Mouse (Mus musculus) hindbrain, embryonic 14.5 days (tissue): Measurements from ENCODE around the gene Eif5. TPM values are rescaled to one million over a fixed set of nuclear protein-coding genes. Genes with fewer than 3 reads are reported as not detected.
"Not testable (repeated sequence)": the region's sequence is repeated elsewhere in the genome, so short reads cannot be mapped to it uniquely, and the experiment has no call there.

ENCODE experiments used
- ATAC-seq: fragments of 200-750 bp; cut with Nextera tagmentation; 2 replicates; pipeline ENCODE4 v1.8.0; 2017; ENCODE audit warnings: moderate number of reproducible peaks, mild to moderate bottlenecking, moderate TSS enrichment, moderate library complexity; ENCODE audit not compliant: low FRiP score
- DNase-seq: peaks from one replicate; pipeline ENCODE4 v3.0.0-alpha.2; 2015; ENCODE audit warnings: low spot score
- H3K27ac ChIP-seq: fragments of 300-500 bp; sonication (generic); 2 replicates; pipeline ENCODE4 v1.5.1; 2014; ENCODE audit warnings: mild to moderate bottlenecking, moderate library complexity
- H3K27me3 ChIP-seq: fragments of 300-500 bp; sonication (generic); 2 replicates; pipeline ENCODE4 v1.6.1; 2014; ENCODE audit warnings: mild to moderate bottlenecking, low read length, mixed read lengths; ENCODE audit not compliant: control insufficient read depth, insufficient read depth
- H3K36me3 ChIP-seq: fragments of 300-500 bp; sonication (generic); replicated peaks from 2 replicates; pipeline ENCODE4 v1.6.1; 2014; ENCODE audit not compliant: control insufficient read depth, insufficient read depth
- H3K4me1 ChIP-seq: fragments of 300-500 bp; sonication (generic); replicated peaks from 2 replicates; pipeline ENCODE4 v1.6.1; 2014; ENCODE audit warnings: antibody characterized with exemption, low read length, mixed read lengths; ENCODE audit not compliant: control insufficient read depth, insufficient read depth
- H3K4me2 ChIP-seq: fragments of 300-500 bp; sonication (generic); replicated peaks from 2 replicates; pipeline ENCODE4 v1.6.1; 2014; ENCODE audit warnings: mild to moderate bottlenecking, moderate library complexity
- H3K4me3 ChIP-seq: fragments of 300-500 bp; sonication (generic); replicated peaks from 2 replicates; pipeline ENCODE4 v1.5.1; 2014; ENCODE audit warnings: mild to moderate bottlenecking, low read length
- H3K9ac ChIP-seq: fragments of 300-500 bp; sonication (generic); 2 replicates; pipeline ENCODE4 v1.6.1; 2014
- H3K9me3 ChIP-seq: fragments of 300-500 bp; sonication (generic); 2 replicates; pipeline ENCODE4 v1.6.1; 2016; ENCODE audit warnings: low read length; ENCODE audit not compliant: control insufficient read depth
- WGBS: fragments of 180-500 bp; shearing (Covaris S2); extraction: QIAGEN DNeasy Blood & Tissue Kit; methylation state at CpG from one replicate; pipeline ENCODE4 v1.1.7; 2014; 5-methylcytosine and 5-hydroxymethylcytosine counted together
- polyA plus RNA-seq: library from polyadenylated mRNA; unstranded; fragments of >200 nt; fragmentation: Nextera tagmentation; extraction: Ambion mirVana; gene quantifications from 2 replicates; pipeline ENCODE4 v1.2.1, GENCODE M21; 2014

Gene Eif5
- polyA plus RNA-seq, 1 experiment from 2014 or later: 543 TPM

- Histone ChIP-seq H3K4me2 (no peak overlapping the region), H3K9me3 (no peaks in the 10 kb centered on the region), H3K27me3 (no peaks in the 10 kb centered on the region), H3K36me3 (peaks cover 17% of the 10 kb centered on the region), H3K4me1 (no peaks in the 10 kb centered on the region), H3K4me3 (no peak overlapping the region), H3K27ac (no peak overlapping the region), H3K9ac (no peak overlapping the region)
- no peak for ATAC-seq
- no peak for DNase-seq
- 72% methylated on average over 8 of the region's 8 CpGs for WGBS
Observed at GRCm38 (mm10) chr12:111552342-111552741, 14.5 kb downstream of the Eif5 start.

GRCm38 (mm10) chr12:111555357-111555756, 17.5 kb downstream of the Eif5 start:
- ATAC-seq (no peak), DNase-seq (no peak)
- Histone ChIP-seq H3K4me2 (no peak overlapping the region), H3K4me1 (0 out of 2 replicates have a peak, but pooled peaks cover 3% of the 10 kb centered on the region), H3K9me3 (no peaks in the 10 kb centered on the region), H3K9ac (no peak overlapping the region), H3K4me3 (no peak overlapping the region), H3K27me3 (no peaks in the 10 kb centered on the region), H3K27ac (no peak overlapping the region), H3K36me3 (no peaks in the 10 kb centered on the region)
- WGBS: 68% methylated on average over 4 of the region's 4 CpGs

- H3K4me2 ChIP-seq, H3K9ac ChIP-seq, ATAC-seq, DNase-seq, H3K4me1 ChIP-seq, H3K9me3 ChIP-seq, H3K27me3 ChIP-seq, H3K36me3 ChIP-seq, H3K4me3 ChIP-seq, H3K27ac ChIP-seq: not testable (repeated sequence)
- WGBS: 88% methylated on average over 5 of the region's 5 CpGs
Observed at GRCm38 (mm10) chr12:111555893-111556292, 18.1 kb downstream of the Eif5 start.

- no peak for DNase-seq
- Histone ChIP-seq H3K27me3 (no peaks in the 10 kb centered on the region), H3K4me1 (0 out of 2 replicates have a peak, but pooled peaks cover 3% of the 10 kb centered on the region), H3K4me3 (no peak overlapping the region), H3K9ac (no peak overlapping the region), H3K4me2 (no peak overlapping the region), H3K27ac (no peak overlapping the region), H3K36me3 (no peaks in the 10 kb centered on the region), H3K9me3 (no peaks in the 10 kb centered on the region)
- 72% methylated on average over 6 of the region's 6 CpGs for WGBS
- no peak for ATAC-seq
Observed at GRCm38 (mm10) chr12:111557538-111557937, 19.7 kb downstream of the Eif5 start.

GRCm38 (mm10) chr12:111558655-111559054, 20.8 kb downstream of the Eif5 start:
- 77% methylated on average over 2 of the region's 2 CpGs for WGBS
- Histone ChIP-seq H3K4me3 (no peak overlapping the region), H3K4me2 (no peak overlapping the region), H3K27me3 (no peaks in the 10 kb centered on the region), H3K9me3 (no peaks in the 10 kb centered on the region), H3K27ac (no peak overlapping the region), H3K36me3 (no peaks in the 10 kb centered on the region), H3K9ac (no peak overlapping the region), H3K4me1 (0 out of 2 replicates have a peak, but pooled peaks cover 3% of the 10 kb centered on the region)
- DNase-seq: no peak
- ATAC-seq: no peak

- Histone ChIP-seq H3K36me3 (no peaks in the 10 kb centered on the region), H3K9me3 (no peaks in the 10 kb centered on the region), H3K27ac (peak overlapping the region; percentile 47; the same call in 1 of the 2 replicates), H3K9ac (peak overlapping the region; percentile 9; the same call in 1 of the 2 replicates), H3K4me2 (peak overlapping the region; percentile 36), H3K27me3 (no peaks in the 10 kb centered on the region), H3K4me1 (0 out of 2 replicates have a peak, but pooled peaks cover 3% of the 10 kb centered on the region), H3K4me3 (0 out of 2 replicates have a peak overlapping the region, but pooled peaks have one; percentile 3)
- DNase-seq (peak; percentile 38), ATAC-seq (peak; percentile 27; the same call in 1 of the 2 replicates)
- 60% methylated on average over 18 of the region's 18 CpGs for WGBS
Observed at GRCm38 (mm10) chr12:111559647-111560258, 21.9 kb downstream of the Eif5 start.

GRCm38 (mm10) chr12:111560286-111560685, 22.5 kb downstream of the Eif5 start:
- 63% methylated on average over 5 of the region's 5 CpGs for WGBS
- Histone ChIP-seq H3K9ac (peak overlapping the region; percentile 9; the same call in 1 of the 2 replicates), H3K27me3 (no peaks in the 10 kb centered on the region), H3K27ac (no peak overlapping the region), H3K4me1 (0 out of 2 replicates have a peak, but pooled peaks cover 3% of the 10 kb centered on the region), H3K9me3 (no peaks in the 10 kb centered on the region), H3K4me3 (no peak overlapping the region), H3K4me2 (peak overlapping the region; percentile 36), H3K36me3 (no peaks in the 10 kb centered on the region)
- DNase-seq (no peak), ATAC-seq (0 out of 2 replicates have a peak, but pooled peaks have one; percentile 21)

- no peaks in the 10 kb centered on the region for H3K27me3 ChIP-seq
- no peak for DNase-seq
- no peak overlapping the region for H3K9ac ChIP-seq
- no peaks in the 10 kb centered on the region for H3K9me3 ChIP-seq
- no peak overlapping the region for H3K27ac ChIP-seq
- no peak overlapping the region for H3K4me3 ChIP-seq
- H3K36me3 ChIP-seq: no peaks in the 10 kb centered on the region
- 59% methylated on average over 4 of the region's 4 CpGs for WGBS
- ATAC-seq: no peak
- H3K4me2 ChIP-seq: no peak overlapping the region
- 0 out of 2 replicates have a peak, but pooled peaks cover 3% of the 10 kb centered on the region for H3K4me1 ChIP-seq
Observed at GRCm38 (mm10) chr12:111562276-111562814, 24.5 kb downstream of the Eif5 start.

GRCm38 (mm10) chr12:111563076-111563629, 25.3 kb downstream of the Eif5 start:
- DNase-seq (no peak), ATAC-seq (no peak)
- Histone ChIP-seq H3K4me1 (0 out of 2 replicates have a peak, but pooled peaks cover 3% of the 10 kb centered on the region), H3K9ac (no peak overlapping the region), H3K9me3 (no peaks in the 10 kb centered on the region), H3K4me2 (no peak overlapping the region), H3K27me3 (no peaks in the 10 kb centered on the region), H3K27ac (no peak overlapping the region), H3K4me3 (no peak overlapping the region), H3K36me3 (no peaks in the 10 kb centered on the region)
- 47% methylated on average over 5 of the region's 5 CpGs for WGBS
